Mouse (Mus musculus) forebrain, embryonic 11.5 days (tissue): Measurements from ENCODE around the gene Ufl1. TPM values are rescaled to one million over a fixed set of nuclear protein-coding genes. Genes with fewer than 3 reads are reported as not detected.
"Not testable (repeated sequence)": the region's sequence is repeated elsewhere in the genome, so short reads cannot be mapped to it uniquely, and the experiment has no call there.

Experiments used
- ATAC-seq: fragments of 200-750 bp; cut with Nextera tagmentation; replicated peaks from 2 replicates; pipeline ENCODE4 v1.8.0; 2017; ENCODE audit warnings: moderate TSS enrichment; ENCODE audit not compliant: low FRiP score
- DNase-seq: peaks from one replicate; pipeline ENCODE4 v3.0.0-alpha.2; 2017; ENCODE audit warnings: low spot score
- H3K27ac ChIP-seq: fragments of 300-500 bp; sonication (generic); 2 replicates; pipeline ENCODE4 v1.5.1; 2014; ENCODE audit warnings: low read depth, low read length
- H3K27me3 ChIP-seq: fragments of 300-500 bp; sonication (generic); 2 replicates; pipeline ENCODE4 v1.6.1; 2014; ENCODE audit warnings: mild to moderate bottlenecking, low read length, mixed read lengths; ENCODE audit not compliant: control insufficient read depth, insufficient read depth
- H3K36me3 ChIP-seq: fragments of 300-500 bp; sonication (generic); 2 replicates; pipeline ENCODE4 v1.6.1; 2014; ENCODE audit warnings: mild to moderate bottlenecking, low read length, moderate library complexity, mixed read lengths; ENCODE audit not compliant: control insufficient read depth, insufficient read depth
- H3K4me1 ChIP-seq: fragments of 300-500 bp; sonication (generic); replicated peaks from 2 replicates; pipeline ENCODE4 v1.6.1; 2014; ENCODE audit warnings: low read length, mixed read lengths; ENCODE audit not compliant: control insufficient read depth, insufficient read depth
- H3K4me2 ChIP-seq: fragments of 300-500 bp; sonication (generic); 2 replicates; pipeline ENCODE4 v1.6.1; 2014; ENCODE audit warnings: low read depth, mild to moderate bottlenecking, low read length, moderate library complexity, mixed read lengths; ENCODE audit not compliant: severe bottlenecking
- H3K4me3 ChIP-seq: fragments of 300-500 bp; sonication (generic); 2 replicates; pipeline ENCODE4 v1.5.1; 2014; ENCODE audit warnings: low read depth, low read length
- H3K9ac ChIP-seq: fragments of 300-500 bp; sonication (generic); 2 replicates; pipeline ENCODE4 v1.6.1; 2014; ENCODE audit warnings: low read length
- H3K9me3 ChIP-seq: fragments of 300-500 bp; sonication (generic); 2 replicates; pipeline ENCODE4 v1.6.1; 2016; ENCODE audit warnings: low read length, mixed read lengths; ENCODE audit not compliant: control insufficient read depth
- WGBS: fragments of 180-500 bp; shearing (Covaris S2); extraction: QIAGEN DNeasy Blood & Tissue Kit; methylation state at CpG from one replicate; pipeline ENCODE4 v1.1.7; 2014; 5-methylcytosine and 5-hydroxymethylcytosine counted together
- polyA plus RNA-seq: library from polyadenylated mRNA; unstranded; fragments of >200 nt; fragmentation: Nextera tagmentation; extraction: Ambion mirVana; gene quantifications from 2 replicates; pipeline ENCODE4 v1.2.1, GENCODE M21; 2014

Gene Ufl1
- polyA plus RNA-seq, 1 experiment from 2014 or later, result 43.2 TPM

DNA sequence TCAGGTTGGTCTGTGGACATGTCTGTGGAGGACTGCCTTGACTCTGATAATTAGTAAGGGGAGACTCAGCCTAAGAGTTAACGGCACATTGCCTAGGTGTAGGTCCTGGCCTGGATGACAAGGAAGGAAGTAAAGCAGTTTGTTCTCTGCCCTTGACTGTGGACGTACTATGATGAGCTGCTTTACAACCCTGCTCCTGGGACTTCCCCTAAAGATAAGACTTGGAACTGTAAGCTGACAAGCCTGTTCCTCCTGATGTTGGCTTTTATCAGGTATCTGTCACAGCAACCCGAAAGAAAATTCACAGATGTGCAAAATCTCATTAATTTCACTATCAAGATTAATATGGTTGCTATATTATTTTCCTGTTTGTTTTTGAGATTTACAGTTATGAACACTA is 14.5 kb downstream of the Ufl1 start:
- Histone ChIP-seq H3K4me2 (no peak overlapping the region), H3K27me3 (no peaks in the 10 kb centered on the region), H3K27ac (no peak overlapping the region), H3K4me1 (no peaks in the 10 kb centered on the region), H3K9me3 (no peaks in the 10 kb centered on the region), H3K9ac (no peak overlapping the region), H3K4me3 (no peak overlapping the region), H3K36me3 (peaks cover 3% of the 10 kb centered on the region; the same call in 1 of the 2 replicates)
- no peak for ATAC-seq
- DNase-seq, result no peak
- WGBS, result 93% methylated on average over 3 of the region's 3 CpGs

DNA sequence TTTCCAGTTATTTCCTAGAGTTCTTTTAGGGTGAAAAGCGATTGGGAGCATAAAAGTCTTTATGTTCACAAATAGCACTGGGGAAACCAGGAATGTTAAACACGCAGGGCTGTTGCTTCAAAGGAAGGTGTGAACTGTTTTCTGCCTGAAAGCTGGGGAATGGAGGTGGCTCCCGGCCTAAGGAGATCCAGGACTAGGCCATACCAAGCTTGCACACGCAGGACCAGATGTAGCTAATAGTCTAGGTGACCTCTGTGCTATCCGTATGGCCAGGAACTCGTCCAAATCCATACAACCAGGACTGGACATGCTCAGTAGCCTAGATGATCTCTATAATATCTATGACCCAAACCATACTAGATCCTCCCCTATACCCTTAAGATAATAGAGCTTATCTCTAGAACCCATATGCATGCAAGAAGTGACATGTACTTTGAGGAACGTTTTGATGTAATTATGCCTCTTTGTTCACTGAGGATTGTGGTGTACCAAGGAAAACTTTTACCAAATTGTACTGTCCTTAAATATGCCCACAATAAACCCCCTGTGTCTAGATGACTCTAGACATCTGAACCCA is 23.7 kb downstream of the Ufl1 start:
- H3K9me3 ChIP-seq, result no peaks in the 10 kb centered on the region
- ATAC-seq, result no peak

DNA sequence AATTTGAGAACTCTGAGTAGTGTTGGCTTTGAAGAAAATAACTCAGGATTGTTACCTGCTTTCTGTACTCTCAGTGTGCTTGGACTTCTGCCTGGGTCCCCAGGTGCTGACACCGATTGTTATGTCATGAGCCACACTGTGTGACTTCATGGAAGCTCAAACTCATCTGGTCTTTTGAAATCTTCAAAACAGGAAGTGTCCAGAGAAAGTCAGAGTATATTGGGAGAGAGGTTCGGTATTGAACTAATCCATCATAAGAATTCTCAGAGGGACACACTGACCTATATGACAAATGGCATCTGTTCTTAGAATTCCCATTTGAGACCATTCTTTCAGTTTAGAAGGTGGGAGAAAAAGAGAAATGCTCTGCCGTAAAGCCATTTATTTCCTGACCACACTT is 38.8 kb downstream of the Ufl1 start, which contains the start of gene Fhl5:
Gene Fhl5, minus strand, starts transcription at position 101 of the 400 bp plus-strand sequence.
- Histone ChIP-seq H3K27me3 (no peaks in the 10 kb centered on the region), H3K36me3 (no peaks in the 10 kb centered on the region), H3K9me3 (no peaks in the 10 kb centered on the region), H3K4me1 (no peaks in the 10 kb centered on the region), H3K9ac (no peak within 1 kb of the TSS), H3K4me2 (no peak within 1 kb of the TSS), H3K27ac (no peak within 1 kb of the TSS), H3K4me3 (no peak within 1 kb of the TSS)
- WGBS, result 91% methylated on average over 3 of the region's 3 CpGs
- DNase-seq, result no peak
- no peak for ATAC-seq

More for the DNA sequence above, 23.7 kb downstream of the Ufl1 start:
- H3K4me1 ChIP-seq, result no peaks in the 10 kb centered on the region
- H3K4me3 ChIP-seq, result no peak overlapping the region
- no peak overlapping the region for H3K4me2 ChIP-seq
- WGBS, result 94% methylated on average over 7 of the region's 7 CpGs
- H3K27me3 ChIP-seq, result no peaks in the 10 kb centered on the region
- no peak overlapping the region for H3K27ac ChIP-seq
- H3K9ac ChIP-seq, result no peak overlapping the region
- H3K36me3 ChIP-seq, result peaks cover 4% of the 10 kb centered on the region; the same call in 1 of the 2 replicates
- no peak for DNase-seq

DNA sequence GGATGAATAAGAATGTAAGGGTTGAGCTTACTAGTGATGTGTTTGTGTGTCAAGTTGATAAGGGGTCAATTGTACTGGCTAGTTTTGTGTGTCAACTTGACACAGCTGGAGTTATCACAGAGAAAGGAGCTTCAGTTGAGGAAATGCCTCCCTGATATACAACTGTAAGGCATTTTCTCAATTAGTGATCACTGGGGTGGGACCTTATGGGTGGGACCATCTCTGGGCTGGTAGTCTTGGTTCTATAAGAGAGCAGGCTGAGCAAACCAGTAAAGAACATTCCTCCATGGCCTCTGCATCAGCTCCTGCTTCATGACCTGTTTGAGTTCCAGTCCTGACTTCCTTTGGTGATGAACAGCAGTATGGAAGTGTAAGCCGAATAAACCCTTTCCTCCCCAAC is 46.0 kb downstream of the Ufl1 start:
- not testable (repeated sequence) for H3K36me3 ChIP-seq, H3K27me3 ChIP-seq, DNase-seq, ATAC-seq, H3K27ac ChIP-seq, H3K9me3 ChIP-seq, H3K4me3 ChIP-seq, H3K4me2 ChIP-seq, H3K4me1 ChIP-seq, H3K9ac ChIP-seq
- 77% methylated on average over 1 of the region's 1 CpGs for WGBS

DNA sequence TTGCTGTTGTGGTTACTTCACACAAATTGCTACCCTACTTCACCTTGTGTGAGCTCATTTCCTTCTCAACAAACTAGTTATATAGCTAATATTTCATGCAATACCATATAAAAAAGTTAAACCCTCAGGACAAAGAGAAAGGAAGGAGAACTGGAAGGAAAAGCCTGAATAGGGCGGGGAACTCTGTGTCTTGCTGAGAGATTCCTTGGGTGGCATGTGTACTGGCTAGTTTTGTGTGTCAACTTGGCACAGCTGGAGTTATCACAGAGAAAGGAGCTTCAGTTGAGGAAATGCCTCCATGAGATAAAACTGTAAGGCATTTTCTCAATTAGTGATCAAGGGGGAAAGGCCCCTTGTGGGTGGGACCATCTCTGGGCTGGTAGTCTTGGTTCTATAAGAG is 47.9 kb downstream of the Ufl1 start:
- H3K4me3 ChIP-seq, H3K27me3 ChIP-seq, H3K9me3 ChIP-seq, H3K36me3 ChIP-seq, H3K4me2 ChIP-seq, H3K9ac ChIP-seq, H3K27ac ChIP-seq, DNase-seq, H3K4me1 ChIP-seq, ATAC-seq: not testable (repeated sequence)
- WGBS, result 88% methylated on average over 1 of the region's 1 CpGs

DNA sequence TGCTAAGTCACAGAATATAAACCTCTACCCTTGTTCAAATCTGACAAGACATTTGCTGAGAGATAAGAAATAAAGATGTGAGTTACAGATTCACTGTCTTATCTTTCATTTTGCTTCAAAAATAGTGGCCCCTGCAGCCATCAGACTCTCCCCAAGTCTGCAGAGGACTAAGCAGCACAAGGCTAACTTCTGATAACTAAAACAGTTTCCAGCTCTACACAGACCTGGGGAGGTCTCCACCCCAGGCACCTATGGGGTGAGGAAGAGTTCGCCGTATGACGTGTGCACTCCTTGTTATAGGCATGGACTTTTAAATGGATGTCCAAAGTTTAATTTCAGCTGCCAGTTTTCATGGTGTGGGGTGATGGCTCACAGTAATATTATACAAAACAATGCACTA is 49.1 kb downstream of the Ufl1 start:
- ATAC-seq (no peak), DNase-seq (no peak)
- Histone ChIP-seq H3K36me3 (no peaks in the 10 kb centered on the region), H3K4me3 (no peak overlapping the region), H3K4me2 (no peak overlapping the region), H3K27ac (no peak overlapping the region), H3K27me3 (no peaks in the 10 kb centered on the region), H3K9ac (no peak overlapping the region), H3K4me1 (no peaks in the 10 kb centered on the region), H3K9me3 (no peaks in the 10 kb centered on the region)
- 94% methylated on average over 3 of the region's 3 CpGs for WGBS

DNA sequence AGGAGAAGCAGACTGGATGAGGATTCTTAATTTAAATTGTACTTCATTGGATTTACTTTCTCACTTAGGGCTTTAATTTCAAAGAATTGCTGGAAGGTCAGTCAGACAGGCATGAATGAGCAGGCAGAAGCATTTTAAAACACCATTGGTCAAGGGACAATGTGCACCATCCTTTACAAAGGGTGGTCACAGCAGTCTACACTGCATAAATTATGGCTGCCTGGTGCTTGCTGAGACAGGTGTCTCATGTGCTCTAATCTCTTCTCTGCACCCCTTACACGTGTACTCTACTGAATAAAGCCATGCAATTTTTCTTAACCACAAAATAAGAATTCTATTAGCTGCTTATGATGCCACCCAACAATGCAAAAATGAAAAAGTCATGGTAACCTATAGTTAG is 54.1 kb downstream of the Ufl1 start:
- H3K9ac ChIP-seq, result no peak overlapping the region
- no peaks in the 10 kb centered on the region for H3K4me1 ChIP-seq
- H3K9me3 ChIP-seq, result no peaks in the 10 kb centered on the region
- no peak overlapping the region for H3K4me2 ChIP-seq
- no peaks in the 10 kb centered on the region for H3K36me3 ChIP-seq
- no peak overlapping the region for H3K27ac ChIP-seq
- WGBS, result 12% methylated on average over 1 of the region's 1 CpGs
- no peak overlapping the region for H3K4me3 ChIP-seq
- no peak for DNase-seq
- no peak for ATAC-seq
- H3K27me3 ChIP-seq, result no peaks in the 10 kb centered on the region

DNA sequence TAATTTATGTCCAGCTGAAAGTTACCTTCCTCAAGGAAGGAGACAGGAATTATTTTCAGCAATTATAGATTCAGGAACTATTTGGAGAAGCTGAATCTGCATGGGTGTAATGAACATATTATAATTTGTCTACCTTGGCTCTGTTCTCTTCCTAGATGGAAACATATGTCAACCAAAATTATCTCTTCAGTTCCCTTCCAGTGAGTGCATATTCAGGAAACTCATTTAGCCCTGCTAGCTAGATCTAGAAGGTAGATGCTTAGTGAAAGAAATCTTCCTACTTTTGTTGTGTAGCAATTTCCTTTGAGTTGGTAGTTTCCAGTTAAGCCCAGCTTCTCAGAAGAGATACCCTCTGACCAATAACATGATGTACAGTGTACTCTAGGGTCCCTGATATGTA is 59.7 kb downstream of the Ufl1 start:
- no peaks in the 10 kb centered on the region for H3K27me3 ChIP-seq
- H3K36me3 ChIP-seq, result no peaks in the 10 kb centered on the region
- H3K4me3 ChIP-seq, result no peak overlapping the region
- H3K4me2 ChIP-seq, result no peak overlapping the region
- H3K27ac ChIP-seq, result no peak overlapping the region
- H3K4me1 ChIP-seq, result no peaks in the 10 kb centered on the region
- DNase-seq (no peak), ATAC-seq (no peak)
- H3K9me3 ChIP-seq, result no peaks in the 10 kb centered on the region
- no peak overlapping the region for H3K9ac ChIP-seq

DNA sequence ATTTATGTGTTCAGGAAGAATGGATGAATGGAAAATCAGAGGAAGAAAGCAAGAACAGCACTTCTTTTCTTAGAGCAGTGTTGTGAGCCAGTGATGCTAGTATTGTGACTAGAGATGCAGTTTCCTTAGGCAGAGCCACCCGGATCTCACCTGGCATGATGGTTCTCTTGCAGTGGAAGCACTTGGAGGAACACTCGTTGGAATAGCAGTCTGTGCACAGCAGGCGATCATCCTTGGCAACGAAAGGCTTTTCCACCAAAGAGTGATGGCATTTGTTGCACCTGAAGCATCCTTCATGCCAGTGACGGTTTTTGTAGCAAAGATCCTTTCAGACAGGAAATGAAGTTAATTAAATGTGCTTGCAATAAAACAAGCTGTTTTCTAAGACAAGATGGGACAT is 68.2 kb downstream of the Ufl1 start:
- ATAC-seq (no peak), DNase-seq (no peak)
- Histone ChIP-seq H3K27ac (no peak overlapping the region), H3K4me1 (no peaks in the 10 kb centered on the region), H3K9ac (no peak overlapping the region), H3K36me3 (no peaks in the 10 kb centered on the region), H3K4me3 (no peak overlapping the region), H3K4me2 (no peak overlapping the region), H3K27me3 (no peaks in the 10 kb centered on the region), H3K9me3 (no peaks in the 10 kb centered on the region)
- WGBS, result 62% methylated on average over 5 of the region's 5 CpGs
